Mouse (Mus musculus) megakaryocyte, adult 5-6 weeks (primary cell): ENCODE data around the gene Fthl17d. TPM values are rescaled to one million over a fixed set of nuclear protein-coding genes. Genes with fewer than 3 reads are reported as not detected.
"Not testable (repeated sequence)": the region's sequence is repeated elsewhere in the genome, so short reads cannot be mapped to it uniquely, and the experiment has no call there.

Experiments
- ATAC-seq: 2 replicates; pipeline ENCODE4 v1.8.0; 2016; ENCODE audit warnings: mild to moderate bottlenecking, inconsistent platforms; ENCODE audit not compliant: poor library complexity, severe bottlenecking
- total RNA-seq, 2 experiments: library from RNA; stranded (forward) in 1 of 2; stranded (reverse) in 1 of 2; fragments of 153-499, 151-499 nt in 1 of 2; fragments of 221-1000, 200-1000 nt in 1 of 2; gene quantifications; 2 replicates each; pipeline versions ENCODE4 v1.2.3 to v1.2.4; 2015 to 2017

Gene Fthl17d
- total RNA-seq (2015) (not detected in 2 replicates), total RNA-seq (2017) (not detected in 2 replicates)

GRCm38 (mm10) chrX:8986655-8987054 lies at the start of gene Fthl17d:
TSS of gene Fthl17d (minus strand) at chrX:8986755.
- not testable (repeated sequence) for ATAC-seq

GRCm38 (mm10) chrX:9033193-9033592 lies 46.6 kb upstream of the Fthl17d start, which contains the start of gene Fthl17e:
TSS of gene Fthl17e (plus strand) at chrX:9033493.
- ATAC-seq, result not testable (repeated sequence)

DNA sequence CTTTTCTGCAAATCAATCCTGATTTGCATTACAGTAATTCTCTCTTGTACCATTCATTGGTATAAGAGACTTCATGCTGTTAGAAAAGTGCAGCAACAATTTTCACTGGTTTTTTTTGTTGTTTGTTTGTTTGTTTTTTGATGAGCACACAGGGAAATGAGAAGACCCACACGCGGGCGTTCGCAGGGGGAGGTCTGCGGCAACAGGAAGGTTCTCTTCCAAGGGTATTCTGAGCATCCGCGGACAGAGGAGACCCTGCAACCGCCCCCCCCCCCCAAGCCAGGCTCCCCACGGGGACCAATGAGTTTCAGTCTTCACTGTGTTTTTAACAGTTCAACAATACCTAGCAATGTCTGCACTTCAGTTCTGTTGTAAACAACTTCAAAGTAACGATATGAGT lies 32.9 kb upstream of the Fthl17d start:
- no peak for ATAC-seq

DNA sequence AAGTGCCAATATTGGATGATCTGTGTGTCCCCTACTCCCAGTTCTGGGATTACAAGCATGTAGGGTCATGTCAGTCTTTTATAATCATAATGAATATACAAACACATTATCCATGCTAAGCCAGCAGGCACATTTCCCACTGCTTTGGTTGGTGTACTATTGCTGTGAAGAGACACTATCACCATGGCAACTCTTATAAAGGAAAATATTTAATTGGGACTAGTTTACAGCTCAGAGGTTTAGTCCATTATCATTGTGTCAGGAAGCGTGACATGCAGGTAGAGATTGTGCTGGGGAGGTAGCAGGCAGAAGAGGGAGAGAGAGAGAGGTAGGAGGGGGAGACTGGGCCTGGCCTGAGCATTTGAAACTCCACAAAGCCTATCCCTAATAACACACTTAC lies 29.5 kb upstream of the Fthl17d start:
- ATAC-seq, result no peak

DNA sequence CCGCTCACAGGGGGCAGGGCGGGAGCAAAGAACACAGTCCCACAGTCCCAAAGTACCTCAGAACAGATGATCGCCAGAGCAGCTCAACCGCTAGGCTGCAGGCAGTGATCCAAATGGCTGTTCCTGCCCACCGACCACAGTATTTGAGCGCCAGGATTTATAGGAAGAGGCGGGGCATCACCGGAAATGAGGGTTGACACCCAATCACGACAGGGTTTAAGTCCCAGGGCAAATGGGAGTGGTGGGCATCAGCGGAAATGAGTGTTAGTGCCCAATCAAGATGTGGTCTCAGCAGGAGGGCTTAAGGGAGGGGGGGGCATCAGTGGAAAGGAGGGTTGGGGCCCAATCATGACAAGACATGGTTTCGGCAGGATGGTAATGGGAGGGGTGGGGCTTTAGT lies 10.1 kb downstream of the Fthl17d start, which contains the start of gene Fthl17c:
Gene Fthl17c (minus strand): TSS at position 101 of the 400 bp plus-strand sequence.
- ATAC-seq, result not testable (repeated sequence)

DNA sequence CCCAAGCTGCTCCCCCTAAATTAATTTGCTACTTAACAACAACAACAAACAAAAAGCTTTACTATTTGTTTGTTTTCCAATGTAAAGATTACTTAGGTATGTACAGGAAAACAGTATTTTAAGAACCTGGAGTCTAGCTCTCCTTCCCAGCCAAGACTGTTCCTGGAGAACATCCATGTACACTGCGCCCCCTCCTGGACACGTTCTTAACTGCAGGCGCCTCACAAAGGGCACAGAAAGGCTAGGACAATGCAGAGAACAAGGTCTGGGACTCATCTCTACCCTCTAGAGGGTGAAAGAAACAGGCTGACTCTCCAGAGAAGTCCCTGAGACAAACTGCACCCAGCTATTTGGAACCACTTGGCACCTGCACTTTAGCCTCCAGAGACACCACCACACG lies 21.9 kb downstream of the Fthl17d start:
- not testable (repeated sequence) for ATAC-seq

- ATAC-seq, result not testable (repeated sequence)
Measured at GRCm38 (mm10) chrX:8962875-8963274, 23.7 kb downstream of the Fthl17d start, which contains the start of gene Fthl17b. TSS of gene Fthl17b (minus strand) at chrX:8962975.

DNA sequence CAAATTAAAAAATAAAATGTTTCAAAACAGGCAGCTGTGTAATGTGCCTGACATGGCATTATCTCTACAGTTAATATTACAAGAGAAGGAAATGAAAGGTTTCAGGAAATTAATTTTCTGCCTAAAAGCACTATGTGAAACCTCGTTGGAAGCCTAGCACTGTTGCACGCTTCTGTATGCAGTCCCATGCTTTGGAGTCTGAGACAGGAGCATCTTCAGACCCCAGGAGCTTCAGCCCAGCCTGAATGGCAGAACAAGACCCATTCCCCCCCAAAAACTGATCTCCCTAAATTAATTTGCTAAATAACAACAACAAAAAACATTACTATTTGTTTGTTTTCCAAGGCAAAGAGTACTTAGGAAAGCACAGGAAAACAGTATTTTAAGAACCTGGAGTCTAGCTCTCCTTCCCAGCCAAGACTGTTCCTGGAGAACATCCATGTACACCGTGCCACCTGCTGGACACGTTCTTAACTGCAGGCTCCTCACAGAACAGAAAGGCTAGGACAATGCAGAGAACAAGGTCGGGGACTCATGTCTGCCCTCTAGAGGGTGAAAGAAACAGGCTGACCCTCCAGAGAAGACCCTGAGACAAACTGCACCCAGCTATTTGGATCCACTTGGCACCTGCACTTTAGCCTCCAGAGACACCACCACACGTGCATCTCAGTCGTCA lies 38.3 kb downstream of the Fthl17d start:
- ATAC-seq, result not testable (repeated sequence)

GRCm38 (mm10) chrX:8944041-8944440 lies 42.5 kb downstream of the Fthl17d start:
- no peak for ATAC-seq

Other genes with a start within 250 kb of the Fthl17d start
- not detected in 2 replicates for gene Ssx9, start 238.3 kb downstream of the Fthl17d start, total RNA-seq (2015)
- not detected in 2 replicates for gene Ssx9, start 238.3 kb downstream of the Fthl17d start, total RNA-seq (2017)
- not detected in 2 replicates for gene Ssxb5, start 183.1 kb downstream of the Fthl17d start, total RNA-seq (2015)
- gene Ssxb5, start 183.1 kb downstream of the Fthl17d start, total RNA-seq (2017), result not detected in 2 replicates
- gene Gm6592, start 142.8 kb downstream of the Fthl17d start, total RNA-seq (2015), result not detected in 2 replicates
- gene Gm6592, start 142.8 kb downstream of the Fthl17d start, total RNA-seq (2017), result not detected in 2 replicates
- gene Gm5751, start 112.5 kb downstream of the Fthl17d start, total RNA-seq (2015), result not detected in 2 replicates
- not detected in 2 replicates for gene Gm5751, start 112.5 kb downstream of the Fthl17d start, total RNA-seq (2017)
- 0.57 TPM in 1 of 2 replicates, not detected in the other for gene B630019K06Rik, start 94.4 kb downstream of the Fthl17d start, total RNA-seq (2015)
- gene B630019K06Rik, start 94.4 kb downstream of the Fthl17d start, total RNA-seq (2017), result not detected in 2 replicates
- gene Fthl17b, start 23.8 kb downstream of the Fthl17d start, total RNA-seq (2015), result not detected in 2 replicates
- not detected in 2 replicates for gene Fthl17b, start 23.8 kb downstream of the Fthl17d start, total RNA-seq (2017)
- not detected in 2 replicates for gene Fthl17c, start 10.2 kb downstream of the Fthl17d start, total RNA-seq (2015)
- gene Fthl17c, start 10.2 kb downstream of the Fthl17d start, total RNA-seq (2017), result not detected in 2 replicates
- not detected in 2 replicates for gene Fthl17e, start 46.7 kb upstream of the Fthl17d start, total RNA-seq (2015)
- not detected in 2 replicates for gene Fthl17e, start 46.7 kb upstream of the Fthl17d start, total RNA-seq (2017)
- gene Fthl17f, start 76.3 kb upstream of the Fthl17d start, total RNA-seq (2015), result not detected in 2 replicates
- gene Fthl17f, start 76.3 kb upstream of the Fthl17d start, total RNA-seq (2017), result not detected in 2 replicates
- gene 4930402K13Rik, start 117.8 kb upstream of the Fthl17d start, total RNA-seq (2015), result not detected in 2 replicates
- gene 4930402K13Rik, start 117.8 kb upstream of the Fthl17d start, total RNA-seq (2017), result not detected in 2 replicates
- gene Lancl3, start 213.1 kb upstream of the Fthl17d start, total RNA-seq (2015), result not detected in 2 replicates
- gene Lancl3, start 213.1 kb upstream of the Fthl17d start, total RNA-seq (2017), result 0.16 TPM in 1 of 2 replicates, not detected in the other